Mouse (Mus musculus) retina, postnatal 7 days (tissue): ENCODE results near the gene Zmat5.

Experiments
- DNase-seq: peaks from one replicate; pipeline ENCODE4 v3.0.0-alpha.2; 2012; ENCODE audit warnings: low read depth, low spot score

Zmat5 gene

DNA sequence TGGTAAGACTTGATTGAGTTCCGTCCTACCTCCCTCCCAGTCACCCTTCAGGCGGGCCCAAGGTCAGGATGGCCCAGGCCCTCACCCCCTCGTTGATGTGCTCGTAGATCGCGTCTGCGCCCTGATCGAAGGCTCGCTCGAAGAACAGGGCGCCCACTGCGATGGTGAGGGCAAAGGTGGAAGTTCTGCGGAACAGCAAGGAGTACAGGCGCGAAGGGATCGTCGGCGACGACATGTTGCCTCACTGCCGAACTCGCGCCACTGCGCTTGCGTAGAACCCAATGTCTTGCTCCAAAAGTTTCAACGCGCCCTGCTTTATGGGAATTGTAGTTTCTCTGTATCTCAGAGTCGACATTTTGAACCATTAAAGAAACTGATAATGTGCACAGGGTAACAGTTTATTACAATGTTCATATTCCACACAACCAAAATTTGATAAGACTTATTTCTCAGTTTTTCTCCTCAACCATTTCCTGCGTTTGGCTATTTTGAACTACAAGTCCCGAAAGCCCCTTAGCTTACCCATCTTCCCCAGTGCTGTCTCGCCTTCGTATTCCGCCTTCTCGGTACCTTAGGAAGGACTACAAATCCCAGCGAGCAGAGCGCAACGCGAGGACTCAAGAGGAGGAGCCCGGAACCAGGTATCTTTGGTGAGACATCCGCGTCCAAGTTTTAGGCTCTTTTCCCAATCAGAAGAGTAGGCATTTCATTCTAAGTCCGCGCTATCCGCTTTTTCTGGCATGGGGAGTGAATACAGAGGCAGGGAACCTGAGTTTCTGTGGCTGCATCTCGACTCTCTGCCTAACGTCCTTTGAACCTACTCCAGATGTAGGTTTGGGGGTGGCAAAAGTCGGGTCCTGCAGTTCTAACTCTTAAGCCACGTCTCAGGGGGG, at the start of gene Zmat5, which contains the start of gene Uqcr10:
Zmat5 (plus strand) TSS at position 607 of the 893 bp plus-strand sequence.
Uqcr10 (minus strand) TSS at position 271 of the 893 bp plus-strand sequence.
- DNase-seq = peak; percentile 92

DNA sequence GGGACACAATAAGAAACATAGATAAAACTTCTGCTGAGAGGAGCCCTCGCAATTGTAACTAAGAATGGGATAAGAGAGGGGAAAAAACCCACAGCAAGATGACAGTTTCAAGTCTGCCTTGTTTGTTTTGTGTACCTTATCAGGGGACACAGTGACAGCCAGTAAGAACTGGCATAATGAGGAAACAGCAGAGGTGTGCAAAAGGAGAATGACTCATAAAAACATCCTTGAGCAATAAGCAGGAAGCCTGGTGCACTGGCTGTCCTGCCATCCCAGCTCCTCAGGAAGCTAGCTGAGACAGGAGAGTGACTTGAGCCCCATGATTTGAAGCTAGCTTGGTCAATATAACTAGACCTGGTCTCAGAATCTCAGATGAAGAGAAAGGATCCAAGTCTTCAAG, 44.7 kb upstream of the Zmat5 start:
- no peak for DNase-seq

DNA sequence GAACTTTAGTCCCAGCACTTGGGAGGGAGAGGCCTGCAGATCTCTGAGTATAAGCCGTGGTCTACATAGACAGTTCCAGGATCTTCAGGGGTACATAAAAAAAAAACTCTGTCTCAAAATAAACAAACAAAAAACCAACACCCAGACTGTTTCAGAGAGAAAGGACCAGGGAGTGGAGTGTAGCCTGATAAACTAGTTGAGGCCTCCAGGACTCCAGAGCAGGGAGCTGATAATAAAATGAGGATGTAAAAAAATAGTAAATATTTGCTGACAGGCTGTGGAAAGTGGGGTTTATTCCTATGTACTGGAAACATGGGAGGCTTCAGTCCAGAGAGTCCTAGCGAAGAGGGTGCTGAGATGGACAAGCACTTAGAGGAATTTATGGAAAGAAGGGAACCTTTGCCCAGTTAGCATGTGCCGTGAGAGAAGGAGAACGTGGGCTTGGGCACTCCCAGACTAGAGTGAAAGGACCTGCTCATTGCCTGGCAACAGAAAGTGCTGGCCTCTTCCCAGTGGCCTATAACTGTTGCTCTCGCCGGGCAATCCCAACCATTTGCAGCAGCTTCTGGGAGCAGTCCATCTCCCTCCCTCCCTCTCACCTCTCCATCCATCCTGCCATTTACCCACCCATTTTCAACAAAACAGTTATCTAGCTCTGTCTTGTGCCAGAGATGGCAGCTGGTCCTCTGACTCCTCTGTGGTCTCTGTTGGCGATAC, 44.0 kb upstream of the Zmat5 start:
- DNase-seq = no peak

- no peak for DNase-seq
Measured at GRCm38 (mm10) chr11:4661324-4661723, 43.2 kb upstream of the Zmat5 start.

DNA sequence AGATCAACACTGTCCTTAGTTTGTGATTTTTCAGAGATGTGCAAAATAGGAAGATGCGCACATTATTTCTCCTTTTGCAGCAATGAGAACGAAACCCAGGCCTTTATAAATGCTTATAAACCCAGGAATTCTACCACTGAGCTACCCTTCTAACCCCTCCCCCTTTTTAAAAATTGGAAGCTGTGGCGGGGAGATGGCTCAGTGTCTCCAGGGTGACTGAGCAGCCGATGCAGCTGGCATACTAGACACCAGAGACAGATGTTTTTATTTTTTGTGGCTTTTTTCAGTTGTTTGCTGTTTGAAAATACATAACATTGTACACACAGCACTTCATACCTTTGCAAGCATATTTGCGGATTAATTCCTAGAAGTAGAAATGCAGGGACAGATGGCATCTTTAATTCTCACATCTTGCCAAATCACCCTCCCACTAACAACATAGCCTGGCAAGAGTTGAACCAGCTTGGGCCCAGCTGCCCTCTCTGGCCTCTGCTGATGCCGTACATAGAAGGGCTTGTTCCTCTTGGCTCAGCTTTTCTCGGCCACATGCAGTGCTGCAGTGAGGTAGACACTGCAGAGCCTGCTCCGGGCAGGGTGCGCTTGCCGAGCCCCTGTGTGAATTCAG, 42.5 kb upstream of the Zmat5 start:
- no peak for DNase-seq

GRCm38 (mm10) chr11:4662496-4662878, 42.0 kb upstream of the Zmat5 start:
- no peak for DNase-seq

- no peak for DNase-seq
Measured at GRCm38 (mm10) chr11:4671736-4672135, 32.7 kb upstream of the Zmat5 start.

GRCm38 (mm10) chr11:4674593-4674992, 29.9 kb upstream of the Zmat5 start:
- DNase-seq = no peak

GRCm38 (mm10) chr11:4675126-4675562, 29.3 kb upstream of the Zmat5 start:
- DNase-seq = no peak

GRCm38 (mm10) chr11:4675693-4676092, 28.8 kb upstream of the Zmat5 start:
- no peak for DNase-seq

DNA sequence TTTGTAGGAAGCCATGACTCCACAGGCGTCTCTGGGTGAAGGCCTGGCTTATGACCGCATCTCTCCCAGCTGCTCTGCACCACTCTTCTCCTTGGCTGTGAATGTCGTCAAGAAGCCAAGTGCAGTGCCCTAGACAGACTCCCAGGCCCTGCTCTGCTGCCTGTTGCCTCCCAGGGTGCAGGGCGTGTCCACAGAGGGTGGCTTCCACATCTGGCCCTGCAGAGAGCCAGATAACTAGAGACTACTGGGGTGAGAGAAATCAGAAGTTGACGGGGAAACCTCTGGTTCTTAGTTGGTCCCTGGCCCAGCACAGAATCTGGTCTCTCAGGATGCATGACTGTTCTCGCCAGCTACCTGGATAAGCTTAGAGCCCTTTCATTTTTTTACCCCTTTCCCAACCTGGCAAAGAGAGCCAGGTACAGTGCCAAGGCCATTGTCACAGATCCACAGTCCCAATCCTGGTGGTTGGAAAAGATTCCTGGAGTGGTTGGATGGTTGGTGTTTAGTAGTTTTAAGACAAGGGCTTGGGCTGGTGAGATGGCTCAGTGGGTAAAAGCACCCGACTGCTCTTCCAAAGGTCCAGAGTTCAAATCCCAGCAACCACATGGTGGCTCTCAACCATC, 27.1 kb upstream of the Zmat5 start:
- DNase-seq = no peak

DNA sequence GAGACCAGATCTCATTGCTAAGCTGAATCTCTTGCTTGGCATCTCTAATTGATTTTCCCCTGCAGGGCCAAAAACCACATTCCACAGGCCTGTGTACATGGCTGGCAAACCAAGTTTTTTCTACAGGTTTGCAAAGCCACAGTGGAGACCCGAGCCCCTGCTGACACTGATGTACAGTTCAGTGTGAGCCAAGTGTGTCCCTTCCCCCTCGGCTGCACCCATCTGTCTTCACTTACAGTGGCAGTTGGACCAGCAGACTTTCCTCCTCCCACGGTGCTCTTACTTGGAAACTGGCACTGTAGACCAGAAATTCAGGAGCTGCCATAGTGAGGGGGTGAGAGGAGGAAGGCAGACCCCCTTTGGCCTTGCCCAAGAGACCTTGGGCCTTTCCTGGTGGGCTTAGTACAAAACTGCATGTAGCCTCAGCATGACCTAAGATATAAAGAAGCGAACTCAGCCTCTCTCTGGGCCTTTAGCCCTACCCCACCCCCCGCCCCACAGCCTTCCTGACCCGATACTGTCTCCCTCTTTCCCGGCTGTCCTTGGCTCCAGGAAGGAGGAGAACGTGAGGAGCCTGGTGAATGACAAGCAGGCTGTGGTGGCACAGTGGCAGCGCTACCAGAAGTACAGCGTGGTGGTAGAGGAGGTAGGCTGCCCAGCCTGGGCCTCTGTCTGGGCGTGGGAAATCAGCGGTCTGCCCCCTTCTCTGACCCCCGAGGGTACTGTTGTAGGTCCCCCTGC, 25.6 kb upstream of the Zmat5 start:
- no peak for DNase-seq

DNA sequence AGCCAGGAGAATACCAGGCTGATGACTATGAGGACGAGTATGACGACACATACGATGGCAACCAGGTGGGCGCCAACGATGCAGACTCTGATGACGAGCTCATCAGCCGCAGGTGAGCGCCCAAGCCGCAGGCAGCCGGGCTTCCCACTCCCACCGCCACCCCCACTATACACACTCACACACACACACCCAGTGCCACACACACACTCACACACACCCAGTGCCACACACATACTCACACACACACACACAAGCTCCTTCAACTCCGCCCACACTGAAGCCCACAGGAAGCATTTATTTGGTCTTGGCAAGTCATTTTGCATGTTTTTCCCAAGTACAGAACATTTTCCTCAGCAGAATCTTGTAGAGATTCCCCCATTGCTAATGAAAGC, 25.0 kb upstream of the Zmat5 start:
- no peak for DNase-seq

DNA sequence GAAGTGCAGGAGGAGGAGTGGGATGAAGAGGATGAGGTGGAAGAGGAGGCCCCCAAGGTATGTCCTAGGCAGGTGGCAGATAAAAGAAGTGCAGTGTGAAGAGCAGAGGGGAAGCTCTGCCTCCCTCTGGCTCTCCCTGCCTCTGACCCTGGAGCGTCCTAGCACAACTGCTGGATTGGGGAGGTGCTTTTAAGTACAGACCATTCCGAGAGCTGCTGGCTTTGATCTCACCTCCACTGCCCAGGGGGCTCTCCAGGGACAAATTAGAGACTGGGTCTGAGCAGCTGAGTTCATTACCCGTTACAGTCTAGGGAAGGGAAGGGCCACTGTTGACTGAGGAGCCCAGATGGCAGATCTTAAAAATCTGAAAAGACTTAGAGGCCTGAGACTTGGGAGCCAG, 24.4 kb upstream of the Zmat5 start:
- DNase-seq = no peak

DNA sequence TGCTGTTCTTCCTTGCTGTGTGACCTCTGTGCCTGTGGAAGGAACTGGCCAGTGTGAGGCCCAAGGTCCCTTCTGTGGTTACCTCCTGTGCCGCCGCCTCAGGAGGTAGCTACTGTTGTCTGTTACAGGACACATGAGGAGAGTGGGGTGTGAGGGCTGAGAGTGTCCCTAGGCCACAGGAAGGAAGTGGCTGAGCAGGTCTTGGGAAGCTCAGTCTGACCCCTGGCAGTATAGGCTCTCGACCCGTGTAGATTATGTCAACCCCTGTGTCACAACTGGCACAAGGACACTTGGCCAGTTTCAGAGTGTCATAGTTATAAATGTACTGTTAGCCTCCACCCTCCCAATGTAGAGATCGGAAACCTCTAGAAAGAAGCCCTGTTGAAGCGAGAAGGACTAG, 21.0 kb upstream of the Zmat5 start:
- DNase-seq = no peak

DNA sequence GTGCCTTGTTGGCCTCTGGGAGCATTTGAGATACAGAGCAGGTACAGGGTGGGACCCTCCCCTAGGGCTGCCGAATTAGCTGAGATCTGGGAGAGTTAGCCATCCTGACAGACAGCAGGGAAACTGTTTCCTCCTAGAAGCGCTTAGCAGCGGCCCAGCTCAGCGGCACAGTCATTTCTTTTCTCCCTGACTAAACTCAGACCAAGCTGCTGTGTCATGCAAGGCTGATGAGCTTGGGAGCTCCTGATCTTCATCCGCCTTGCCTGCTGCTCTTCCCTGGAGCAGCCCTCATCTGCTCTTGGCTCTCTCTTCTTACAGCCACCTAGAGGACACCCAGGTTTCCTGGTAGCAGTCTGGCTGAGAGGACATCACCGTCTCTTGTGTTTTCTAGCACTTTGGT, 20.3 kb upstream of the Zmat5 start:
- no peak for DNase-seq

- DNase-seq = no peak
Measured at GRCm38 (mm10) chr11:4685071-4685470, 19.4 kb upstream of the Zmat5 start.

- no peak for DNase-seq
Measured at GRCm38 (mm10) chr11:4685510-4685909, 19.0 kb upstream of the Zmat5 start.

DNA sequence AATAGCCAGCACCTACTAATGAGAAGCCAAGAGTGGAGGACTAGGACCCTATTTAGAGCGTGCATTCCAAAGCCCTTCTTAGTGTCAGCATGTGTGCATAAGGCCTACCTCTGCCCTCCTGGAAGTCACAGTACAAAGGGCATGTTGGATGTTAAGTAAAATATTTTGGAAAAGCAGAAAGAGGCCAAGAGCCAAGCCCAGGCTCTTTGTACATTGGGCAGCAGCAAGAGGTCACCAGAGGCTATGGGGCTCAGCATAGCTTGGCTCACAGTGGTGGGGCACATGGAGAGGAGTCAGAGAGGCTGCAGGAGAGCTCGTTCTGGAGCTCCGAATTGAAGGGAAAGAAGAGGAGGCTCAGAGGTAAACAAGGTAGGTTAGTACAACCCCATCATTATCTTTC, 17.5 kb upstream of the Zmat5 start:
- no peak for DNase-seq

GRCm38 (mm10) chr11:4687874-4688273, 16.6 kb upstream of the Zmat5 start:
- no peak for DNase-seq
